ENCODE assay signal across 8 mouse cellular contexts in the genomic region with DNA sequence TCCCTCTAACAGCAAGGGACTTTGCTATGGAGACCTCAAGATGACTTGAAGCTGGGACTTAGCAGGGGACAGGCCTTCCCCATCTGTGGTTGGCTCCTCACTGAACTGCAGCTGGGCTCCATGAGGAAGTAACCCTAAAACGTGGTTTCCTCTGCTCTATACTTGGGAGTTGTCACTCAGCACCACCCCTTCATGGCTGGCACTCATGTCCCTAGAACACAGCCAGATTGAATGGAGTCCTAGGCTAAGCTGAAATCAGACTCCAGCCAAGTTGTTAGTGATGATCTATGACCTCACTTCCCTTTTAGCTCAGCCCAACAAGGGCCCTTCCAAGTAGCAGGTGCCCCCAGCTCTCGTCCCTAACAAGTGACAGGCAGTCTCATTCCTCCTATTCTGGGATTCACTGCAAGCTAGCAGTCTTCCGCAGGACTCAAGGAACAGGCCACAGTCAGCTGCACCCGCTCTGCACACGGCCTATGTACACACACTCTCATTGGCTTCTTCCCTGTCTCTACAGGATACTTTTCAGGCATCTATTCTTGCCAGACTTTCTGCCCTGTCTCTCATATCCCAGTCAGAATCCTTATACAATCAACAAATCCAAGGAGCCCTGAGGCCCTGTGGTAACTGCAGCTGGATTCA. TPM values are rescaled to one million over a fixed set of nuclear protein-coding genes. Genes with fewer than 3 reads are reported as not detected.
DNase-seq lines count a peak whose midpoint lies in the region; ATAC-seq and TF ChIP-seq lines count a peak whose summit lies in the region.

No protein-coding gene starts in this region.

- H3K27ac ChIP-seq in midbrain, postnatal 0 days (ENCODE audit: low read depth, low read length): no peak overlapping the region

- DNase-seq in left cerebral cortex, adult 11 months (ENCODE audit: low spot score): peak; percentile 26
- no peak for DNase-seq in left cerebral cortex, postnatal 4 days
- peak; percentile 52 for DNase-seq in c-Kit-positive CD71-negative TER-119-negative erythroid progenitor cells, embryonic 14.5 days (ENCODE audit: low read depth)
- peak; percentile 23 for DNase-seq in heart, postnatal 25 days (ENCODE audit: low spot score)
- peak; percentile 6 for DNase-seq in midbrain, postnatal 0 days (ENCODE audit: low spot score)
- no peak for DNase-seq in testis, postnatal 14 days (ENCODE audit: low spot score)
- no peak for DNase-seq in ovary, postnatal 14 days (ENCODE audit: low spot score)
- DNase-seq in kidney, postnatal 25 days: no peak

- 51% methylated on average over 5 of the region's 5 CpGs for WGBS in midbrain, postnatal 0 days

- no peak for ATAC-seq in midbrain, postnatal 0 days (ENCODE audit: low FRiP score)

- TF ChIP-seq CTCF in midbrain, postnatal 0 days (IDR thresholded peaks at IDR 0.05): no peak

- no peaks in the 10 kb centered on the region for H3K9me3 ChIP-seq in midbrain, postnatal 0 days (ENCODE audit: low read length)

- no peak overlapping the region for H3K4me2 ChIP-seq in midbrain, postnatal 0 days (ENCODE audit: low read depth, low read length, poor library complexity, severe bottlenecking)

- no peak overlapping the region for H3K4me3 ChIP-seq in midbrain, postnatal 0 days (ENCODE audit: low read depth, low read length)

- no peaks in the 10 kb centered on the region for H3K4me1 ChIP-seq in midbrain, postnatal 0 days (ENCODE audit: insufficient read depth, low read length)

- peaks cover 21% of the 10 kb centered on the region for H3K36me3 ChIP-seq in midbrain, postnatal 0 days (ENCODE audit: insufficient read depth, low read length)

- no peak overlapping the region for H3K9ac ChIP-seq in midbrain, postnatal 0 days (replicated peaks; ENCODE audit: low read length, poor library complexity, severe bottlenecking)

- intact Hi-C loops in left cerebral cortex, postnatal 4 days (cut with DNase I): no loop called here
- intact Hi-C loops in heart, postnatal 25 days (cut with DNase I): no loop called here

- no peaks in the 10 kb centered on the region for H3K27me3 ChIP-seq in midbrain, postnatal 0 days (ENCODE audit: insufficient read depth, low read length)

RNA-seq across cellular contexts. Expression of a gene that starts 23.0 kb away (rescaled TPM):
- total RNA-seq in left cerebral cortex, postnatal 4 days (2021): 1 to 10 TPM; 3.9 to 4.8 TPM
- total RNA-seq in heart, postnatal 25 days (2021): 10 to 100 TPM; 12.3 to 12.4 TPM
- 4.3 and 4.4 TPM in 2 replicates for total RNA-seq in midbrain, postnatal 0 days (2014; rRNA removed)
- polyA plus RNA-seq in midbrain, postnatal 0 days (2015; fragmentation: Nextera tagmentation; extraction: Ambion mirVana): 5.6 and 6.2 TPM in 2 replicates

RNA-seq across cellular contexts. Expression of a gene that starts 23.2 kb away (rescaled TPM):
- total RNA-seq in left cerebral cortex, postnatal 4 days (2021): 10 to 100 TPM; 60.5 to 65.0 TPM
- total RNA-seq in heart, postnatal 25 days (2021): 10 to 100 TPM; 47.7 to 48.8 TPM
- total RNA-seq in midbrain, postnatal 0 days (2014; rRNA removed): 62.3 and 69.0 TPM in 2 replicates
- 57.2 and 58.0 TPM in 2 replicates for polyA plus RNA-seq in midbrain, postnatal 0 days (2015; fragmentation: Nextera tagmentation; extraction: Ambion mirVana)

Comparison
In these comparisons a context has a peak if more than half of its experiments do, and no peak if none do; other contexts are left out.
1. DNase-seq: peak in left cerebral cortex, adult 11 months (single experiment), c-Kit-positive CD71-negative TER-119-negative erythroid progenitor cells, embryonic 14.5 days (single experiment), heart, postnatal 25 days (single experiment) and midbrain, postnatal 0 days (single experiment); none in left cerebral cortex, postnatal 4 days (single experiment), testis, postnatal 14 days (single experiment), ovary, postnatal 14 days (single experiment) and kidney, postnatal 25 days (0 of 2).